Mouse (Mus musculus) naive thymus-derived CD4-positive, alpha-beta T cell, adult 2 months (primary cell): ENCODE results near the gene Gm20521.

ENCODE experiments used
- DNase-seq: peaks from one replicate; pipeline ENCODE4 v3.0.0-alpha.2; 2011; ENCODE audit warnings: low read depth

Gm20521 gene

GRCm38 (mm10) chr14:54883154-54884021 lies at the start of gene Gm20521, which contains the start of gene Bcl2l2:
Gm20521 (plus strand) TSS chr14:54883441.
Bcl2l2 (plus strand) TSS chr14:54883377.
- no peak for DNase-seq

GRCm38 (mm10) chr14:54843461-54843860 lies 39.8 kb upstream of the Gm20521 start:
- peak; percentile 67 for DNase-seq

DNA sequence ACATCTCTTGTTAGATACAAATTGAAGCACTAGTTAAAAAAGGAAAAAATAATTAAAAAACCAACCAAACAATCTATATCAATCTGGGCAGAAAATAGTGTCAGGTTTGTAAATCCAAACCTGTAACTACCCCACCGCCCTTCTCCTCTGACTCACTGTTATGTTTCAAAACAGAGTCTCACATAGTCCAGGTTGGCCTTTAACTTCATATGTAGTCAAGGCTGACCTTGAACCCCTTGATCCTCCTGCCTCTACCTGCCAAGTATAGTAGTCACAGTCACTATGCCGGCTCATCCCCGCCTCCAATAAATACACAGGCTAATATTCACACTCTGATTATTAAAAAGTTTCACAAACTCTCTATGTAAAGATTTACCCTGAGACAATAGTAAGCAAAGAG lies 27.5 kb upstream of the Gm20521 start:
- no peak for DNase-seq

DNA sequence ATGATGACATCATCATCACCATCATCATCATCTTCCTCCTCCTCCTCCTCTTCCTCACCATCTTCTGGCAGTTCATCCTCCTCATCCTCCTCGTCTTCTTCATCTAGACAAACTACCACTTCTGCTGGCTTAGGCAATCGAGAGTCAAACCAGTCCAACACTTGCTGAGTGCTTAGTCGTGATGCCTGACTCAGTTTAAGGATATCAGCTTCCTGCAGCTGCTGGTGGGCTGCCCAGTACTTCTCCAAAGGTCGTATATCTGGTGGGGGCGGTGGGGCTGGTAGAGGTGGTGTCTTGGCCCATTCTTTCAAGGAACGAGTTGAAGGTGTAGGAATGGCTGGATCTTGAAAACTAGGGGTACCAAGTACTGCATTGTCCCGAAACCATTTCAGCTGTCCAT lies 26.5 kb upstream of the Gm20521 start:
- no peak for DNase-seq

DNA sequence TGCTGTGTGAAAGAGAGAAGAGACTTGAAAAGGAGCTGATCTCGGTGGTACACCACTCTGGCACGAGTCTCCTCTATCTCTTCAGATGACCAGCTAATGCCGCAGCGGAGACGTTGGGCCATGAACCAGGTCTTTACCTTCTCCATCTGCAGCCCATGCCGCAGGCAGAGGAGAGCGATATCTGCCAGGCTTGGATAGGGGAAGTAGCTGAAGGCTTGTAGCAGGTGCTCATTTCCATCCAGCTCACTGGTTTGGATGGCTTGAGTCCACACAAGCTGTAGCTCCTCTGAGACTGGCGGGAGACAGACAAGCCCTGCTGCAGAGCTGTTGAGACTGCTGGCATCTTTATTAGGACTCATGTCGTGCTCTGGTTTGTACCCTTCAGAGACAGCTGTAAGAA lies 25.4 kb upstream of the Gm20521 start:
- no peak for DNase-seq

DNA sequence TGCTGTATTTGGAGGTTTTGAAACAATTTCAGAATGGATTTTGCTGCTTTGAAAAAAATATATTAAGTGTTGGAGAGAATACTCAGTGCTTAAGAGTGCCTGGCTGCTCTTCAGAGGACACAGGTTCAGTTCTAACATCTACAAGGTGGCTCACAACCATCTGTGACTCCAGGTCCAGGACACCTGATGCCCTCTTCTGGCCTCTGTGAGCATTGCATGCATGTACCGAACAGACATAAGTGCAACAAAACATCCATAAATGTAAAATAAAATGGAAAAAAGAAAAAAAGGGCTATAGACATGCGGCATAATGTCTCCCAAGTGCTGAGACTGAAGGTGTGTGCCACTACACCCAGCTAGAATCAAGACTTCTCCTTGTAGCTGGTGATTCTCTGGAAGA lies 22.7 kb upstream of the Gm20521 start:
- DNase-seq = peak; percentile 78

DNA sequence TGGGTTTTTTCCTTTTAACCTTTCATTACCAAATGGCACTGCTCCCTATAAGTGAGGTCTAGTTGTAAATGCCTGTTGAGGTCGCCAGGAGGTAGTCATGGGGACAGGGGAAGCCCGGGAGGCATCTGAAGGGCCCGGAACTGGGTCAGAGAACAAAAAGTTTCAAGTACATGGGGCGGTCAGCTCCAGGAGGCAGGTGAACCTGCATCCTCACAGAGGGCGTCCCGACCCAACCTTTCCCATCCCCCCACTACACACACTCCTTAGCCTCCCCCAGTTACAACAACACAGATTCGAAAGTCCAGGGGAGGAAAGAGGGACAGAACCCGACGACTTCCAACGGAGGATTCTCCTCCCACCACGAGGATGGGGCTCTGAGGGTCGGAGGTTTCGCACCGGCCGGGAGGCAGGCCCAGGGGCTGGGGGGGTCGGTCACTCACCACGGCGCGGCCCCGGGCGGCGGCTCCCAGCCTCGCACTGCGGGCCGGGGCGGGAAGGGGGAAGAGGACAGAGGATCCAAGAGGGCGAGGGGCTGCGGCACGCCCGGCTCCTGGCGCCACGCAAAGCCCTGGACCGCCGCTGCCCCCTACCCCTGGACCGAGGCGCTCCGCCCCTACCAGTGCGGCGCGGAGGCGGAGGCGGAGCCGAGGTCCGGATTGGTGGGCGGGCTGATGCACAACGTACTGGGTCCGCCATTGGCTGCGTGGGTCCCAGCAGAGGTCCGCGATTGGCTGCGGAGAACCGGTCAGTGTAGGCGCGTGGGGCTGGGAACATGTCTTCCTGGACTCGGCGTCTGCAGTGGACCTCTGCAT lies 19.5 kb upstream of the Gm20521 start:
- DNase-seq = peak; percentile 82

GRCm38 (mm10) chr14:54864313-54865036 lies 18.8 kb upstream of the Gm20521 start:
- DNase-seq = no peak

GRCm38 (mm10) chr14:54865626-54866025 lies 17.6 kb upstream of the Gm20521 start:
- DNase-seq = no peak

DNA sequence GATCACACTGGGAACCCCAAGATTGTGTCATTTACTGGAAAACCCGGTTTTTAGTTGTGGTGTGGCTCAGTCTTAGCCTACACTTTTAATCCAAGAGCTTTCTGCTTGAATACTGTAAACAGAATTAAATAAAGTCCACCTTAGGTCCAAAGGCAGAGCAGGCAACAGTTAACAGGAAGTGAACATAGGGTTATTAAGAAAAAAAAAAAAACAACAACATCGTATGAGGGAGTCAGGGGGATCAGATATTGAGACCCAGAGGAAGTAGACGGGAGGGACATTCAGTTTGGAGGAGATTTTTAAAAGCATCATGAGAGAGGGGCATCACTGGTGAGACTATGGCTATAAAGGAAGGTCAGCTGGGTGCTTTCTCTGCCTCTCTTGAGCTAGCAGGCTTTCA lies 17.0 kb upstream of the Gm20521 start:
- no peak for DNase-seq

DNA sequence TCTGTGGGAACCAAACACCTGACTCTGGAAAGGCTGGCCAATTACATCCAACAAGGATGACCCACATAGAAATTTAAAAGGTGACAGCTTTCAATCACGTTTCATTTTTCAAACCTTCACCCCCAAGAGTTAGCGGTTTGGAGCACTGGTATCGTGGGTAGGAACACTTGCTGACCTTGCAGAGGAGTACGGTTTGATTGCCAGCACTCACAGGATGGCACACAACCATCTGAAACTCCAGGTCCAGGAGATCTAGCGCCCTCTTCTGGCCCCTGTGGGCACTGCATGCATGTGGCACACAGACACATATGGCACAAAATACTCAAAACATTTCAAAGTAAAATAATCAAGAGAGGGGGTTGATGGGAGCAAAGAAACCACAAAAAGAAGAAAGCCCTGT lies 16.3 kb upstream of the Gm20521 start:
- DNase-seq = peak; percentile 74

GRCm38 (mm10) chr14:54868026-54868425 lies 15.2 kb upstream of the Gm20521 start:
- DNase-seq = no peak

DNA sequence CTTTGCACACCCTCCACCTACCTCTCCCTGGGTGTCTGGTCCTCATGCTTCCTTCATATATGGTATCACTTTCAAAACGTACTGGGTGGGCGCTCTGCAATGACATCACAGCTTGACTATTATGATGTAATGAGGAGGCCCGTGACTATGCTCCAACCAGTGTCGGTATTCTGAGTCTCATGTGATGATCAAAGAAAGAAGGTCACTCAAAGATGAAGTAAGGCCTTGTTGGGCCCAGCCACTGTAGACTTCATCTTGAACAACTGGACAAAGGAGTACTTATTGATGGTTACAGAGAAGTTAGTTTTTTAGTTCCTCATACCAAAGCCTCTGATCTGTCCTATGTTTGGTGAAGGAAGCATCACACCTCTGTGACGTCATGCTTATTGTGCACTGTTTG lies 12.4 kb upstream of the Gm20521 start, which contains the start of gene Homez:
Gene Homez, minus strand, starts transcription at position 101 of the 400 bp plus-strand sequence.
- no peak for DNase-seq

GRCm38 (mm10) chr14:54874165-54874564 lies 9.1 kb upstream of the Gm20521 start:
- DNase-seq = no peak

GRCm38 (mm10) chr14:54875844-54876538 lies 7.2 kb upstream of the Gm20521 start:
- no peak for DNase-seq

GRCm38 (mm10) chr14:54876539-54877047 lies 6.6 kb upstream of the Gm20521 start:
- peak; percentile 86 for DNase-seq

- DNase-seq = peak; percentile 78
Measured at GRCm38 (mm10) chr14:54877048-54877715, 6.1 kb upstream of the Gm20521 start, which contains the start of gene Ppp1r3e. Ppp1r3e (minus strand) TSS chr14:54877550.

- peak; percentile 35 for DNase-seq
Measured at GRCm38 (mm10) chr14:54884022-54884712, 926 bp downstream of the Gm20521 start.

DNA sequence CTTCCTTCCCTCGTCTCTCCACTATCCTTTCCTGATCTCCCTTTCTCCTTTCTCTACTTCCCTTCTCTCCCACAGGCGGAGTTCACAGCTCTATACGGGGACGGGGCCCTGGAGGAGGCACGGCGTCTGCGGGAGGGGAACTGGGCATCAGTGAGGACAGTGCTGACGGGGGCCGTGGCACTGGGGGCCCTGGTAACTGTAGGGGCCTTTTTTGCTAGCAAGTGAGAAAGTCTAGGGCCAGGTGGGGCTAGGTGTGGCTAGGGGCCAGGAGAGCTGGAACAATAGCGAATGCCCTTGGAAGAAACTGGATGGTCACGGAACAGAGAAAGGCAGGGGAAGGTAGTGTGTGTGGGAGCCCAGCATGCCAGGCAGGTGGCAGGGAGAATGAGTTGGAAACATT lies 2.1 kb downstream of the Gm20521 start:
- DNase-seq = no peak

GRCm38 (mm10) chr14:54892200-54892599 lies 9.0 kb downstream of the Gm20521 start, which contains the start of gene Pabpn1:
Pabpn1 (plus strand) TSS chr14:54892500.
- DNase-seq = no peak
